Mouse (Mus musculus): ENCODE data around the gene Ssh2.

Ssh2 gene

DNA sequence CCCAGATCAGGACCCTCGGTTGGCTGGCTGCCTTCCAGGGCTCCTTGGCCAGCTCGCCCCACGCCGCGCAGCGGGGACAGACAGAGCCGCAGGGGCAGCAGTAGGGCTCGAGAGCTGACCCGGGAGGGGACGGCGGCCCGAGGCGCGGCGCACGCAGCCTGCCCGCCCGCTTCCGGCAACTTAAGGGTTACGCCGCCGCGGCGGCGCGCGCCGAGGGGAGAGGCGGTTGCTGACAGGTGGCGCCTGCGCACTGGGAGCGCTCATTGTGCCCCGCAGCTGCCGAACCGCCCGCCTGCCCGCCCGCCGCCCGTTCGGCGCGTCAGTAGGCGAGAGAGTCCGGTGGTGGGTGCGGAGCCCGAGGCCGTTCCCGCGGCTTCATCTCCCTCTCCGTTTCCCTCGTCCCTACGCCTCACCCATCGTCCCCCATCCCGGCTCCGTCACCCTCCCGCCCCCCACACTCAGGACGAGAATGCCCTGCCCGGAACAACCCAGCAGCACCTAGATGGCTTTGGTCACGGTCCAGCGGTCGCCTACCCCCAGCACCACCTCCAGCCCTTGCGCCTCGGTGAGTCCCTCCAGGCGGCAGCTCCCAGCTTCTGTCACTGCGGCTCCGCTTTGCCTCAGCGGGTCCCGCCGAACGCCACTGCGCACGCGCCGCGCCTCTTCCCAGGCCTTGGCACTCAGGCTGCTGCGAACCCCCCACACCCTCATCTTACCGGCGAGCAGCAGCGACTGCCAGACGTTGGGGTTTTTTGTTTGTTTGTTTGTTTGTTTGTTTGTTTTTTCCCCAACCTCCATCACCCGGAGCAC lies at the start of gene Ssh2:
Gene Ssh2 (plus strand): TSS at position 337 of the 810 bp plus-strand sequence.
- DNase-seq: peak; percentile 94 to 95

DNA sequence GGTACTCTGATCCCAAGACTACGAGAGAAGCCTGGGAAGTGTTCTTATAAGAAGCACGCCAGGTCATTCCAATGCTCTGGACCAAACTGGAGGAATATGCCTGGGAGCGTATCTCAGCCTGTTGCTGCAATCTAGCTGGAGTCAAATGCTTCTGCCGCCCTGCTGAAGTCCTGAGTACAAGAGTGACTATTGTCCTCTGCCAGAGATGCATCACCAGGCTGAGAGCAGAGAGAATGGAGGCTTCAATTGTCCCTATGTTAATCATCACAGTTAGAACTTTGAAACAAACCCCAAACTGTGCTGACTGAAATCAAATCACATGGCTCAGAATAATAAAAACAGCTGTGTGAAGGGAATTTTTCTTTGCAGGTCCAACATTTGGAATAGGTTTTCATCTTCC lies 42.4 kb upstream of the Ssh2 start:
- DNase-seq: no peak

DNA sequence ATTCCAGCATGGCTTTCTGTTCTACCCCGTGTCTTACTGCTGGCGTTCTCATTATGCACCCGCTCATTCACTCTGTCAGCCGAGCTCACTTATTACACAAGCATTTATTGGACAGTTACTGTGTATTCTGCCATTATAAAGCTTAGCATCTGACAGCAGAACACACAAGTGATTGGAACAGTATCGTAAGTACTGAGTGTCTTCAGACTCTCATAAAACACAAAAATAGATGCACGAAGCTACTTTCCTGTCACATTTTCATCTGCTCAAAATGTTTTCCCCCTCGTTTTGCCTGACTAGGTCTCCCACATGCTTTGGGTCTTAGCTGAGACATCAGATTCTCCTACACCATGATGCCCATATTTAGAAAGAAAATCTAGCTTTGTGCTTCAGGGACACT lies 41.6 kb upstream of the Ssh2 start:
- DNase-seq: no peak

DNA sequence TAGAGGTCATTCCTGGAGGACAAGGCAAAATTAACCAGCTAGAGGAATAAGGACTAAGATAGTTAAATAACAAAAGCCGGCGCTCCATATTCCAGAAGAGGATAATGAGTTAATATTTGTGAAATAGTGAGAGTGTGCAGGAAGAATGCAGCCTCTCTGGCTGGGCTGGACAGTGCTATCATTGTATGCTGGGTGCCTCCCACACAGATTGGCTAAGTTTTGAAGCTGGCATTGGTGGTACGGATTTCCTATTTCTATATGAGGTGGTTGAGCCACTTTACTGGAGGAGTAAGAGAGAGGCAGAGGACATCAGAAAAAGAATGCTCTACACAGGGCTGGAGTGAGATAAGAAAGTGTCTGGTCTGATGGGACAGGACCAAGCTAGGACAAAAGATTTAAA lies 36.3 kb upstream of the Ssh2 start:
- DNase-seq: no peak

DNA sequence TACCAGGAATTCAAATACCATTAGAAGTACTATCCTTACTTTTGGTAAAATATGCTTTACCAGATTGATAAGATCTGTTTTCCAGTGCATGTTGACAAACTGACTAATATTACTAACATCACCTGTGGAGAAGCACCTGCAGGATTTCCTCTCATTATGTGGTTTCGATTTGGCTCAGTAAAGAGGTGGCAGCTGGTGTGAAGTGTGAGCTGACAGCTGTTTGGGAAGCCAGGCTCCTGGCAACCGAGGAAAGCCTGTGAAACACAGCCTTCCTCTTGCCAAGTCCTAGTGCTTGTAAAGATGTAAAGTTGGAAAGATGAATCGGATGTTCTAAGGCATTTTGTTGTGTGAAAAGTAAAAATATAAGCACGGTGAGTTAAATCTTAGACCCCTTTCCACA lies 35.2 kb upstream of the Ssh2 start:
- peak; percentile 85 to 88 for DNase-seq

DNA sequence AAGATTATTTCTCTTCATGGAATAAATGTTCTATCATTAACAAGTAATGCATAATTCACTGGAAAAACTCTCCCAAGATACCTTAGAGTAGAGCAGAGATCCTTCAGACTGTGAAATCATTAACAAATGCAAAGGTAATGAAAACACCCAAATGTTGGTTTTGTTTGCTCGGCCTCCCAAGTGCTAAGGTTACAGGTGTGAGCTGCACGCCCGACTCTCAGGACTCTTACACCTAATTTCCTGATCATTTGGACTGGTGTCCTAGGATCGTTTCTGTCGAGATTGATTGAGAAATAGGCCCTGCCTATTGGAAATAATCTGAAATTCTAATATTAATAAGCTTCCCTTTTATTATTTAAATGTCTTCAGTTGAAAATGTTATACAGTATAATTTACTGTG lies 34.6 kb upstream of the Ssh2 start:
- no peak for DNase-seq

DNA sequence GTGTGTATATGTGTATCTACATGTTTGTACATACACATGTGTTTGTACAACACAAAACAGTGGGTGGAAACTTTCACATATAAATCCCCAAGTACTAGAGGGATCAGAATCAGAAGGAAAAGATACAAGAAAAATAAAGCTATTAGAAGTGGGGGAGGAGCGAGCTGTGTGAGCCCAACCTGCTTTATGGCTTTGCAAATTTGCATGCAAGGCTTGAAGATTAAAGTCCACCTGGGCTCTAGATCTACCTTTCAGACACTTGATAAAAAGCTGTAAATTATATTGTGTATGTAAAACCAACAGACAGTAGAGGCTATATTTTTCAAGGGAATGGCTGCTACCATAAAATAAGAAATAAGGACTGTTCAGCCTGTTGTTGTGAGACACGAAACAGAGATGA lies 34.0 kb upstream of the Ssh2 start:
- no peak for DNase-seq

DNA sequence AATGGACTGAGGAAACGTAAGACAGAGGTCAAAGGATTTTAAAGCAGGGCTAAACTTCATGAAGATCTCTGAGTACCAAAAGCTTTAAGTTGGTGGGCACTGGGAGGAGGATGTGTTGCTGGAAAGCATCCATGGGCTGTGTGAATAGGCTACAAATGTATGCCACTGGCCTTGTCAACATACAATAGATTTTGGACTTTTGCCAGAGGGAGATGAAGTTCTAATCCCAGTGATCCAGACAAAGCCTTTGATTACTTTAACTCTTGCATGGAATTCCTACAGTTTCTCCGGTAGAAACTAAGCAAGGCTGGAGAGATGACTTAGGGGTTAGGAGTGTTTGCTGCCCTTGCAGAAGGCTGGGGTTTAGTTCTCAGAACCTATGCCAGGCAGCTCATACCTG lies 33.5 kb upstream of the Ssh2 start:
- DNase-seq: no peak

DNA sequence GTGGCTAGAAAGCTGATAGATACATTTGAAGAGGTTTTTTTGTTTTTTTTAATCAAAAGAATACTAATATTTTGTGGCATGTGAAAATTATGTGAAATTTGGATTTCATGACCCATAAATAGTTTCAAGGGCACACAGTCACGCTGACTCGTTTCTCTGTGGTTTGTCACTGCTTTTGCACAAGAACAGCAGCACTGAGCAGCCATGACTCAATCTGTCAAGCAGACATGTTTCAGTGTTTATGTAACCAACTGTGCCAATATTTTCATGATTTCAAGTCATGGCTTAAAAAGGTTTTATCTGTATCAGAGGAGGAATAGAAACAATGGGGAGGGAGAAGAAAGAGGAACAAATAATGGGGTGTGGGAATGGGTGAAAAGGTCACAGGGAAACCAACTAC lies 31.2 kb upstream of the Ssh2 start:
- DNase-seq: no peak

DNA sequence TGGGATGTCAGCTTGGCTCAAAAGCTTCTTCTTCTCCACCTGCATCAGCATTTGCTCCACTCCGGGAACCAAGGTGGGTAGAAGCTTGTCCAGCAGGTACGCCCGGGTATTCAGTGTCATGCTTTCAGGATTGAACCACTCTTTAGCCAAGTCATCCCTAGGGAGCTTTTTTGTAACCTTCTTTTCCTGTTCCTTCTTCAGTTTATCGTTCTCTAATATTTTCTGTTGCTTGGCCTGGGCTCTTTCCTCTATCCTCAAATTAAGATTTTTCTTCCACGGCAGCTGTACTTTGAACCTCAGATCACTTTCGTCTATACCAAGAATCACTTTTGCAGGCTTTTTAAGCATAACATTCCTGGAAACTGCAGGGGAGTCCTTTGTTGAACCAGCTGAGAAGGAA lies 27.2 kb upstream of the Ssh2 start, which contains the start of gene Efcab5:
Gene Efcab5 (minus strand): TSS at position 101 of the 400 bp plus-strand sequence.
- DNase-seq: no peak

DNA sequence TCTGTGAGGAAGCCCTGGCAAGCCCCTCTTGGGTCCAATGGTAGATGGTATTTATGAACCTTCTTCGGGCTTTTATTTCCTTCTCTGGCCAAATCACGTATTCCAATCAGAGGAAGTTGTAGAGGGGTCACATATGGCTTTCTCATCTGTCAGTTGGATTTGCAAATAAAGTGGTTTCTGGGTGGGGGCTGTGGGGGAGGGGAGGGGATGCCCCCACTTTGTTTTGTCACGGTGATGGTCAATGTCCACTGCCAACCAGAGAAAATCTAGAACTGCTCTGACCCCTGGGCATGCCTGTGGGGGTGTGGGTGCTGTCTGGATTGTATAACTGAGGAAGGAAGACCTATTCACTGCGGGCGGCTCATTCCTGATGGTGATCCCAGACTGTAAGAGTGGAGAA lies 22.7 kb upstream of the Ssh2 start:
- DNase-seq: no peak

DNA sequence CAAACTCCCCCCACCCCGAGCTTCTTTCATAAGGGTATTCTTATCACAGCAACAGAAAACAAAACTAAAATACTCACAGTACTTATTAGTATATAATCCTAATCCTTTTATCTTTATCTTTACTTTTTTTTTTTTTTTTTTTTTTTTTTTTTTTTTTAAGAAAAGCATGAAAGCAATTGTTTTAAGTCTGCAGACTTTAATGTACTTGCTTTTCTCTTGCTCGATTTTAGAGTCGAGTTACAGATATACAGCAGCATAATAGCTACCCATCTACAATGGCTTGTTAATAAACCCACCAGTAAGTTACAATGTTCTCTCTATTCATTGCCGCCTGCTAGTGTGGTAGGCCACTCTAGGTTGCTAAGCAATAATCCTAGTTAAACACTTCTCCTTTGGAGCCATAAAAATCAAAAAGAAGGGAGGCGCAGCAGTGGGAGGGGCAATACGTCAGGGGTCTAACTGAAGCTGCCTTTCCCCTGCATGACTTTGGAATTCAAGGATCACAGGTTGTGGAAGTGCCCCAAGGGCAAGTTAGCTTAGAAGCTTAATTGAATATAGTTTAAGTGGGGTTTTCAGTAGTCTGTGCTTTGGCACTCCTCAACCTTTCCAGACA lies 22.0 kb upstream of the Ssh2 start:
- DNase-seq: no peak

DNA sequence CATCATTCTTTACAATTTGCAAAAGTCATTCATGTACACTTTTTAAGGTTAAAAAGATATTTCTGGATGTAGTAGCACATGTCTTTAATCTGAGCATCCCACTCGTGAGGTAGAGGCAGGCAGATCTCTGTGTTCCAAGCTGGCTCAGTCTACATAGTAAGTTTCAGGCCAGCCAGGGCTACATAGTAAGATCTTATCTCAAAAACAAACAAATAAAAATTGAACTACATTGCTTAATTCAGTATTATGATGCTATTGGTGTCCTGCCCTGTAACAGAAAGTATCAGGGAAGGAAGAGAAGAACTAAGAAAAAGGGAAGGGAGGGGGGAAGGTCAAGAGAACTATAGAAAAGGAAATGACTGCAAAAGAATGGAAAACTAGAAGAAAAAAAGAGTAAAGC lies 21.3 kb upstream of the Ssh2 start:
- no peak for DNase-seq

DNA sequence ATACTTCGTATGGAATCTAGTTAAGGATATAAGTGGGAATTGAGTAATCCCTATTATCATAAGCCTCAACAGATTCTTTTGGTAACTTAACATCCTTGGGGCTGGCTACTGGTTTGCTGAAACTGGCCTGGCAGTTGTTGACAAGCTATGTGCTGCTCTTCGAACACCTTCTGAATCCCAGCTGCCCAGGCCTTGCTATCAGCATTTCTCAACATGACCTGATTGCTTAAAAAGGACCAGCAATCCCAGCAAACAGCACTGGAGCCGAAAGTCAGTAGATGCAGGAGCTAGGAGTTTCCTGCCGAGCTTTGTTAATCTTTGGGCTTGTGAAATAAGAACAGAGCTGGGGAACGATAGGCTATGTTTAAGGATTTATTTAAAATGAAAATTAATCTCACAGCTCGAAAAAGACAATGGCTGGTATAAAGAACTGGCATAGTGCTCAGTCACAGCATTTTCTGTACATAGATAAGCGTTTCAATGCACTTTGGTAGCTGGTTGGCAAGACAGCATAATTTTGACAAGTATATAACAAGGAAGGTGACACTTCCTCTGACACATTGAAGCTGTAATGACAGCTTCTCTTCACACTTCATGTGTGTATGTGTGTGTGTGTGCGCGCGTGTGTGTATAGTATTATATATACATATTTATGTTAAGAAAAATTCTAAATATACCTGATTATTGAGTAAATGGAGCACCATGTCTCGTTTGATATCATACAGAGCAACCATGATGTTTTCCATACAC lies 20.6 kb upstream of the Ssh2 start:
- DNase-seq: no peak

DNA sequence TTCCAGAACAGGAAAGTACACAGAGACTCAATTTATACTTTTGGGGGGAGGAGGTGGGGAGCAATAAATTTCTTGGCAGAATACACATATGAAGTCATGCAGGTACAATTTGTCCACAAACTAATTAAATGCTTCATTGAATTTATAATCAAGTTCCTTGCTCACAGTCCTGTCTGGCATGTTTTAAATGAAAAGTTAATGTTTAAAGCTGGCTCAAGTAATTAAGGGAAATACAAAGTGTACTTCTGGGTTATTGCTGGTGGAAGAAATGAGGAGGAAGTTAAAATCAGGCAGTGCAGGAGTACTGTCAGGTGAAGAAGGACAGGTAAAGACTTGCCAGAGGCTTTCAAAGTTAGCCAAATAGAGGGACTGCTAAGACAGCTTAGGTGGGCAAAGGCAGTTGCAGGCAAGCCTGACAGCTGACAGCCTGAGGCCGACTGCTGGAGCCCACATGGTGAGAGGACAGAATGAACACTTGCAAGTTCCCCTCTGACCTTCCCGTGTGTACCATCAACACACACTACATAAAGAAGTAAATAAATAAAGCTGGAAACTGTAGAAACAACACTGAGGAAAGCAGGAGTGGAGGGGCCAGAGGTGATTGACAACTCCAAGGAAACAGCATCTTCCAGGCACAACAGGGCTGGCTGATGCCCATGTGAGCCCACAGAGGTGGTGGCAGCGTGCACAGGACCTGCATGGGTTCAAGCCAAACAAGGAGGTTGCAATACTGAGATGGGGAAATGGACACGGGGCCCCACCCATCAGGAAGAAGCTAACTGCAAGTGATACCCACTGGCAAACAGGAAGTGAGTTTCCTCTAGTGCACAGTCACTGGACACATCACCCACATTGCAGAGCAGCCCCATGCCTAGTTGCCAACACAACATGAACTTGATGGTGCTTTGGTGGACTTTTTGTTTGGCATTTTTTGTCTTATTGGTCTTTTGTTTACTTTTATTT lies 19.6 kb upstream of the Ssh2 start:
- no peak for DNase-seq

DNA sequence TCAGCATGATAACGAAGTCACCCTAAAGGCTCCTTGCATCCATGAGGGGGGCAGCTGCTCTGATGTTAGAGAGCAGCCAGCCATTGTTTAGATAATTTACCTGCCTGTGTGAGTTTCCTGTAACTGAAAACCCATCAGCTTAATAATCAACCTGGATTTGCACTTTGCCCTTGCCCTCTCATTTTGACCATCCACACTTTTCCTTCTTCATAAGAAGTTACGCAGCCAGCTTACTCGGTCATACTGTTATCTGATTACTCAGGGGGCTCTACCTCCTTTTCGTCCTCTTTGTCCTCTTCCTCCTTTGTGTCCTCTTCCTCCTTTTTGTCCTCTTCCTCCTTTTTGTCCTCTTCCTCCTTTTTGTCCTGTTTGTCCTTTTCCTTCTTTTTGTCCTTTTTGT lies 16.5 kb upstream of the Ssh2 start:
- no peak for DNase-seq

DNA sequence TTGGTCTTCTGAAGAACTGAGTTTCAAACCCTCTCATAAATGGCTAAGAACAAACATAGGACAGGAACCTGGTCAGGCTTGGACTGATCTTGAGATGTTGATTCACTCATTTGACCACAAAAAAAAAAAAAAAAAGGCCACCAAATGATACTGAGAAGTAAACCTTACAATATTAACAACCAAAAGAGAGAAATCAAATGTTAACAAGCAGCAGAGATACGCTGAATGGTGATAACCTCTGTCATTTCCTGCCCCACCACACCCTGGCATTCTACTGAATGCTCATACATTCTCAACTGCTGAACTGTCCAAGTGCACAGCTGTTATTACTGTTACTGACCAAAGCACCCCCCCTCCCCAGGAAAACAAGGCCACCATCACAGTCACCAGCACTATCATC lies 15.4 kb upstream of the Ssh2 start:
- DNase-seq: no peak

DNA sequence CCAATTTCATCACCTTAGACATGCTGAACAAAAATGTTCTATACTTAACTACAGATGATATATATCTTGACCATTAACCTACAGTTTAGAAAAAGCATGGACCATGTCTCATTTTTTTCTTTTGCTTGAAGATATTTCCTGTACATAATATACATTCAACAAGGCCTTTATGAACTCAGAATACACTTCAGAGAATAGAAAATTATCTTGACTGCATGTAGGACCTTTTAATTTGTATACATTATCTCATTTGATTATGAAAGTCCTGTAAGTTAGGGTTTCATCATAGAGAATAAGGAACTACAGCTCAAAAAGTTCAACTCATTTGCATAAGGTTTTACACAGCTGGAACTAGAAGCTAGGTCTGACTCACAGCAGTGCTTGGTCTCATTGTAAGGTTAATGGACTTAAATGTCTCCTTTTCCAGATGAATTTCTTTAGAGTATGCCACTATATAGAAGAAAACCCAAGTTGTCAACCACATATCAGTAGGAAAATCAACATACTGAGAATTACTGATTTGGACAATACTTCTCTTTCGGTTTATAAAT lies 1.9 kb upstream of the Ssh2 start:
- DNase-seq: no peak

DNA sequence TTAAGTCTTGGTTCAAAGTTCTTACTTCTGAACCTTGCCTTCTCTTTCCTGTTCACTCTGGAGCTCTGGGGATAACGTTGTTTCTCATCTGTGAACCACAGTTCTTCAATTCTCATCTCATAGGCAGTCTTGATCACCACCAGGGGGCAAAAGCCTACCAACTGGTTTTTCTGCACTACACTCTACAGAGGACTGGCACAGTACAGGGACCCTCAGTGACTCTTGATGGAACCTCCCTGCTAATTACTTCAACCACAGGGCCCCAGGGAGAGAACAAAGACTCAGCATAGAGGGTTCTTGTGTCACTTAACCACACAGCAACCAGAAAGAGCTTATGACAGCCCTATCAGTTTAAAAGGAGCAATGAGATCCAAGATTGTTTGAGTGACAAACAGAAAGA lies 1.3 kb upstream of the Ssh2 start:
- DNase-seq: peak; percentile 80 to 82

DNA sequence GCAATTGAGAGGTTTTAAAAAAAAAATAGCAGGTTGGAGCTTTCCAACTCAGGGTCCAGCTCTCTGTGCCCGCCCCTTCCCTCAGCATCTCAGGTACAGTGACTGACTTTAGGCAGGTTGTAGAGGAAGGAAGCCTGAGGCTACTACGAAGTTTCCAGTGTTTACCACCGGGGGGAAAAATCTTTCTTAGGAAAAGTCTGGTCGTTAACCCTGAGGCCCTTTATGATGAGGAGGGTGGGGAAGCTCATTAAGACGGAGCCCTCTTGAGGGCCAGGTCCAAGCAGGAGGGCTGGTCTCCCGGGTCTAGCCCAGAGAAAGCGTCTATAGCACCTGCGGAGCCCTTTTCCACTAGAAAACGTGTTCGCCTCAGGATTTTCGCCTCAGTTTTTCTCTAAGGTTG lies 604 bp upstream of the Ssh2 start:
- no peak for DNase-seq

DNA sequence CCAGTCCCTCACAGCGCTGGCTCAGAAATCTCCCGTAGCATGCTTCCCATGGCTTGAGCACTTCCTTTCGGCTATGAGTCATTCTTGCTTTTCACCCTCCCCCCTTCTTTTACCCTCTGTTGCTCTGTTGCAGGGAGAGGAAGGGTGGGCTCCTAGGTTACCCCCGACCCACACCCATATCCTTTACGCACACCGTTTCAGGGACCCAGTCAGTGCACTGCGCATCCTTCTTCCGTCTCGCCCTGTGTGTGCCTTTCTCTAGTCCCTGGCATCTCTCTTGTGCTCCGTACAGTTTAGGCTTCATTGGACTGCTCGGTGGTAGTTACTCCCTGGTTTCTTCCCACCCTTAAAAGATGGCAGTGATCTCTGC lies 659 bp downstream of the Ssh2 start:
- DNase-seq: no peak

DNA sequence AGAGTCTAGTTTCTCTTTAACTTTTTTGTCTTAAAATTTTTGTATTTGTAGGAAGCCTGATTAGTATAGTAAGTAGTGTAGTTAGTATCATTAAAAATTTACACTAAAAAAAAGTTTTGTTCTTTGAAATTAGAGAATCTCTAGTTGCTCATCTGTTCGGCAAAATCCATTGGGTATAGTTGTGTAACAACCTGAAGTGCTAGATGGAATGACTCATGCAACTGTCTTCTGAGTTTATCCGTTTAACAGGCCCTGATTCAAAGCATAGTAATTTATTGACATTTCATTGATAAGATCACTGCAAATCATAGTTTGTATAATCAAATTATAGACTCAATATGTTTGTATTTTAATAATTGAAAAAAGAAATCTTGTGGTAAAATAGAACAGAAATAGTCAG lies 14.7 kb downstream of the Ssh2 start:
- DNase-seq: no peak

DNA sequence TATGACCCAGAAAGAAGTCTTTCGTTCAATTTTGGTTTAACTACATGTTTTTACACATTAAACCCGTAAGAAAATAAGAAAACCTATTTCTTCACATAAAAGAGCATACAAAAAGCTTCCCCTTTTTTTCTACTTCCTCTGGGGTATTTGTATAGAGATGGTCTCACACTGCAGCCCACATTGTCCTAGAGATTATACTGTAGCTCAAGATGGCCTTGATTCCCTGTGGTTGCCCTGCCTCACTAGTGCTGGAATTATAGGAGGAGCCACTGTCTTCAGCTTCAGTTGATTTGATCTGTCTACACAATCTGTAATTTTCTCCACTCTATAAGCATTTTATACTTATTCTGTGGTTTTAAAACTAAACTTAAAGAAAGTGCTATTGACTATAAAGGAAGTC lies 15.4 kb downstream of the Ssh2 start:
- no peak for DNase-seq

Data from cerebellum, postnatal 10 days (tissue).